Mouse (Mus musculus): ENCODE data around the gene Psmd11.
"Not testable (repeated sequence)": the region's sequence is repeated elsewhere in the genome, so short reads cannot be mapped to it uniquely, and the experiment has no call there.

The Psmd11 gene

GRCm38 (mm10) chr11:80428381-80429008, at the start of gene Psmd11:
TSS of gene Psmd11 (plus strand) at chr11:80428615.
- DNase-seq = peak; percentile 96

GRCm38 (mm10) chr11:80379184-80379583, 49.2 kb upstream of the Psmd11 start:
- DNase-seq = not testable (repeated sequence)

- peak; percentile 13 for DNase-seq
Measured at GRCm38 (mm10) chr11:80382626-80383018, 45.8 kb upstream of the Psmd11 start.

DNA sequence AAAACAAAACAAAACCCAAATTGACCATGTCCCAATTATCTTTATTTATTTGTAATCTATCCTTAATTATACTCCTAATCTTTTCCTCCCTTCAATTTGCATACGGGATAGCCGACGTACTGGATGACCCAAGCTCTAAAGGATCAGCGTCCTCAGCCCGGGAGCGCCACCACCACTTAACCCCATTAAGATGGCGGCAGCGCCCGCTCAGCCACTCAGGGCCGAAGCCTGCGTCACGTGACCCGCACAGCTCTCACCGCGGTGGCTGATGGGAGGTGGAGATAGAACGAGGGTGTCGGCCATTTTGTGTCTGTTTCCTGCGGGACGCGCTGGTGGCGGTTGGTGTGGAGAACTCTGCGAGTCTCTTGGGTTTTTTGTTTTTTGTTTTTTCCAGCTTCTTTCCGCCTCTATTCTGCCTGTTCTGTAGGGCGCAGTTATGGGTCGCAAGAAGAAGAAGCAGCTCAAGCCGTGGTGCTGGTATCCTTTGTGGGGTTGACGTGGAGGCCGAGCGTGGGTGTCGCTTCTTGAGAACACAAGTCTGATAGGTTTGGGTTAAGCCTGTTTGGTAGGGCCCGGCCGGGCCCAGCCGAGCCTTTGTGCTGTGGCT, 45.3 kb upstream of the Psmd11 start, which contains the start of gene Zfp207:
TSS of gene Zfp207 (plus strand) at position 261 of the 607 bp plus-strand sequence.
- peak; percentile 99 for DNase-seq

GRCm38 (mm10) chr11:80383626-80384046, 44.8 kb upstream of the Psmd11 start:
- no peak for DNase-seq

DNA sequence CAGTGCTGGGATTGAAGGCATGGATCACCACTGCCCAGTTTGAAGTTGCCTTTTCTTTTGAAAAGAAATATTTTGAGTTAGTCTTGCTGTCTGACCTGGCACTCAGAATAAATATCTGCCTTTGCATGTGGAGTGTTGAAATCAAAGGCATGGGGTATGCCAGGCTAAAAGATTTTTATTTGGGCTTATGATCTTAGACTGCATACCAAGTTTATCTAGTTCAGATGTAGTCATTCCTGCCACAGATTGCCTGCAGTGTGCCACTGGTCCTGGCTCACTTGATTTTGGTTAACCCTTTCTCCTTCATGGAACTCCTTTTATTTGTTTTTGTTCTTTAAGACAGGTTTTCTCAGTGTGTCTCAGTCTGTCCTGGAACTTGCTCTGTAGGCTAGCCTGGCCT, 44.0 kb upstream of the Psmd11 start:
- DNase-seq = no peak

DNA sequence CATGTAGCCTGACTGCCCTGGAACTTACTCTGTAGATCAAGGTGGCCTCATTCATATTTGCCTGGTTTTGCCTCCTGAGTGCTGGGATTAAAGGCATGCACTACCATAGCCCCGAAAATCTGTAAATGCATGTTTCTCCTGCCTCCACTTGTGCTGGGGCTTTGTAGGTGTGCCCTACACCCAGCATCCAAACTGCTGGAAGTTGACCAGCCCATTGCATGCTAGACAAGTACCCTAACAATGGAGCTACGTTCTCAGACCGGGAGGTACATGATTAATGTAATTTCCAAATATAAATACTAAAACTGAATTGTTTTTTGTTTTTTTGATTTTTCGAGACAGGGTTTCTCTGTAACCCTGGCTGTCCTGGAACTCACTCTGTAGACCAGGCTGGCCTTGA, 43.4 kb upstream of the Psmd11 start:
- no peak for DNase-seq

DNA sequence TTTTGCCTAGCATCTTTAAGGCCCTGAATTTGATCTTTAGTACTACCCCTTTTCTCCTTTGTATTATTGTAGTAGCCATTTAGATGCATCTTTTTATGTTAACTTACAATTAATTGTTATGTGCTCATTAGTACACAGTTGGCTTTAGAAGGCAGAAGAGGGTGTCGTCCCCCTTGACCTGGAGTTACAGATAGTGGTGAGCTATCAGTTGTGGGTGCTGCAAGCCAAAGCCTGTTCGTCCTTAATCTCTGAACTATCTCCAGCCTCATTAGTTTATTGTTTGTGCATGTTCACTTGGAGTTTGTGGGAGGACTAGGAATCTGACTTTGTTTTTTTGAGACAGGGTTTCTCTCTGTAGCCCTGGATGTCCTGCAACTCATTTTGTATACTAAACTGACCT, 41.6 kb upstream of the Psmd11 start:
- DNase-seq = no peak

DNA sequence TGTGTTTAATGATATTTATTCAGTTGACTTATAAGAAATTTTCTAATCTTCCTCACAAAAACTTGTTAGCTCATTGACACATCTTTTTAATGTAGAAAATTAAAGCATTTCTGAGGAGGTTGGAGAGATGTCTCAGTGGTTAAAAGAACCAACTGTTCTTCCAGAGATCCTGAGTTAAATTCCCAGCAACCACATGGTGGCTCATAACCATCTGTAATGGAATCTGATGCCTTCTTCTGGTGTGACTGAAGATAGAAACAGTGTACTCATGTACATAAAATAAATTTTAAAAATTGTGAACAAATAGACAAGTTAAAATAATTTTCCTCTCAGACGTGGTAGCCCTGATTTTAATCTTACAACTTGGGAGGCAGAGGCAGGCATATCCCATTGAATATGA, 38.5 kb upstream of the Psmd11 start:
- no peak for DNase-seq

GRCm38 (mm10) chr11:80391407-80392120, 36.9 kb upstream of the Psmd11 start:
- no peak for DNase-seq

- no peak for DNase-seq
Measured at GRCm38 (mm10) chr11:80395930-80396329, 32.5 kb upstream of the Psmd11 start.

DNA sequence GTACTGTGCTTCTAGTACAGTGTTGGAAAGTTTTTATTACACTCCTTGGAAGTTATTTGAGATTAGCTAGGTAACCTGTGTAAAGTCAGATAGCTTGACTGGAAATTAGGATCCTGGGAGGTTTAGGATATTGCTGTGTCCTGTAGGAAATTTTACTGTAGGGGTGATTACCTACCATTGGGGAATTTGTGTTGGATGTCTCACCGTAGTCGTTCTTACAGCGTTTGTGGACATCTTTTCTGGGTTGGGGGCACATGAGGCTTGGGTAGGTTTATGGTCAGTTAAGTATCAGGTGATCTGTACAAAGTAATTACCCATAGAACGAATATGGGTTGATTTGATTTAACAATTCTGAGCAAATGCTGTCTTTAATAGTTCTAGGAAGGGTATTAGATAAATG, 31.8 kb upstream of the Psmd11 start:
- DNase-seq = no peak

DNA sequence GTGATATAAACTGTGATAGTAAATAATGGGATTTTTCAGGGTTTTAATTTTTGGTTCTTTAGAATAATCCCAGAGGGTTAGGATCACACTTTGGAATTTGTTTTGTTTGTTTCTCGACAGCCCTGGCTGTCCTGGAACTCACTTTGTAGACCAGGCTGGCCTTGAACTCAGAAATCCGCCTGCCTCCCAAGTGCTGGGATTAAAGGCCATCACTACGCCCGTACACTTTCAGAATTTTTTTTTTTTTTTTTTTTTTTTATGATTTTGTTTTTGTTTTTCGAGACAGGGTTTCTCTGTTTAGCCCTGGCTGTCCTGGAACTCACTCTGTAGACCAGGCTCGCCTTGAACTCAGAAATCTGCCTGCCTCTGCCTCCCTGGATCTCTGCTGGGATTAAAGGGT, 20.5 kb upstream of the Psmd11 start:
- DNase-seq = not testable (repeated sequence)

DNA sequence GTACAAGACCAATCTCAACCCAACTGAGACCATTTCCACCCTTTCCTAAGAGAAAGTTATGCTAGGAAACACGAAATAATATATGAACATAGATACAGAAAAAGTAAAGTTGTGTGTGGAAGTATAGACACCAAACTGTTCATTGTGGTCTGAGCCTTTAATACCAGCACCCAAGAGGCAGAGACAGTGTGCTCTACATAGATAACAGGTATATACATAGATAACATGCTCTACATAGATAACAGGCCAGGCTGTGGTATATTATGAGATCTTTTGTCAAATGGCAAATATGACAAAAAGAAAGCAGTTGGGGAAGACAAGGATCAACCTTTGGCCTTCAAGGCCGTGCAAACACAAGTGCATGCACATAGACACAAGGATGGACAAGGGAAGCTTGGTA, 18.0 kb upstream of the Psmd11 start:
- no peak for DNase-seq

DNA sequence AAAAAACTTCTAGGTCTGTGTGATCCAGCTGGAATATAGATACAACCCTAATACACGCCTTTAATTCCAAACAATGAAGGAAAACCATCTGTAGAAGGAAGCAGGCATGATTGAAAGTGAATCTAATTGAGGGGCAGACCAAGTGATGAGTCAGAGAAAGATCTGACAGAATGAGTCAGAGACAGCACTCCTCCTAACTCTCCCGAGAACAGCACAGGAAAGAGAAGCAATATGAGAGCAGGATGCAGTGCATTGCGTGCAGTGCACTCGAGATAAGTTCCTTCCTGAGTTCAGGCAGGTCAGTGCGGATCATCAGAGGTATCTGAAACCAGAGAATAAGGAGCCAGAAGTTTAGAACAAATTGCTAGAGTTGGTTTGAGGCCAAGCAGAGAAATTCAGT, 11.3 kb upstream of the Psmd11 start:
- DNase-seq = no peak

GRCm38 (mm10) chr11:80419743-80420142, 8.7 kb upstream of the Psmd11 start:
- no peak for DNase-seq

- DNase-seq = no peak
Measured at GRCm38 (mm10) chr11:80420202-80420984, 8.0 kb upstream of the Psmd11 start.

GRCm38 (mm10) chr11:80421421-80422047, 6.9 kb upstream of the Psmd11 start:
- no peak for DNase-seq

DNA sequence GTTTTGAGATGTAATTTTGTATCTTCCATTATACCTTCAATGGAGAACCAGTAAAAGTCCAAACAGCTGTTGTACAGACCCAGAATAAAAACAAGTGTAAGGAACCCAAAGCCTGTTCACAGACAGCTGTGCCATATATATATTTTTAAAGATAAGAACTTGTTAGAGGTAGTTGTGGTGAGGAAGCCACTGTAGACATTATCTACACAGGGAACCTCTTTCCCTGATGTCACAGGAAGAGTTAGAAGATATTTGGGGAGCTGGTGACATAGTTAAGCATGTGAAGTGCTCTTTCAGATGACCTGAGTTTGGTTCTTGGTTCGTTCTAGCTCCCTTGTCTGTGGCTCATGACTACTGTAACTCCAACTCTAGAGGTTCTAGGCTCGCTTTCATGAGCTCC, 3.7 kb upstream of the Psmd11 start:
- DNase-seq = no peak

GRCm38 (mm10) chr11:80425247-80425778, 3.1 kb upstream of the Psmd11 start:
- DNase-seq = no peak

GRCm38 (mm10) chr11:80426029-80426813, 2.2 kb upstream of the Psmd11 start:
- DNase-seq = not testable (repeated sequence)

DNA sequence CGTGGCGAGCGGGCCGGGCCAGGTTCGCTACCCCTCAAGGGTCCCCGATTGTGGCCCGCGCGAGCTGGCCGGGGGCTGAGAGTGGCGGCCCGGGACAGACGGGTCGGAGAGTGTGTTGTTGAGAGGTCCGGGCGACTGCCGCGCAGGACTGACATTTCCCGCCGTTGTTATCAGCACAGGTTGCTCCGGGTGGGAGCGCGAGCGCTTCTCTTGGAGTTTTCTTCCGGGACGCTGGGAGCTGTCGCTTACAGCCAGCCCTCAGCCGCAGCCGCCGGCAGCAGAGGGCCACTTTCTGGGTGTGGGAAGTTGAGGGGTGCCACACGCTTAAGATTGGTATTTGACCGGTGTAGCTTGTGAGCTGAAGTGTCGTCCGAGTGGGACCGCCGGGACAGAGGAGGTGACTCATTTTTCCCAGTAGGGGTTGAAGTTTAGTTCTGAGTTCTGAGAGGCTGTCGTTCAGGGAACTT, 627 bp downstream of the Psmd11 start:
- DNase-seq = peak; percentile 38

Measured in right cerebral cortex, postnatal 14 days (tissue).